Mouse (Mus musculus): ENCODE data around the gene Mei1. TPM values are rescaled to one million over a fixed set of nuclear protein-coding genes. Genes with fewer than 3 reads are reported as not detected.

Gene Mei1
- polyA plus RNA-seq, 1 experiment = 0.01 TPM

DNA sequence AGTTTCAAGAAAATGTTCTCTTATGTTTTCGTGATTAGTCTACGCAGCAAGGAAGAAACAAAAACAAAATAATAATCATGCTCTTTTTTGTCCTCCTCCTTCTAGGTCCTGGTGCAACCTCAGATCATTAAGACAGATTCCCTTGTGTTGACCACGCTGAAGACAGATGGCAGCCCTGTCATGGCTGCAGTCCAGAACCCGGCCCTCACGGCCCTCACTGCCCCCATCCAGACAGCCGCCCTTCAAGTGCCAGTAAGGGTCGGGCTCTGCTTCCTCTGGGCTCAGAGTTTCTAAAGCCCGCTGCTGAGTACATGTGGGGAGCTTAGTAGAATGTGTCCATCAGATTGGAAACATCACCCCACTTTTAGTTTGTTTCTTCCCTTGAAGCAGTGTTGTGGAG lies 102.9 kb downstream of the Mei1 start:
- Histone ChIP-seq H3K4me3 (no peak overlapping the region), H3K36me3 (ENCODE audit: control insufficient read depth, insufficient read depth) (peaks cover 76% of the 10 kb centered on the region), H3ac (ENCODE audit: control insufficient read depth, insufficient read length) (no peak overlapping the region), H3K79me2 (ENCODE audit: control insufficient read depth, insufficient read depth) (peaks cover 37% of the 10 kb centered on the region), H3K4me2 (ENCODE audit: low read depth) (no peak overlapping the region), H3K27me3 (ENCODE audit: control insufficient read depth, insufficient read depth, insufficient read length) (no peaks in the 10 kb centered on the region)
- TF ChIP-seq REST (IDR thresholded peaks at IDR 0.05; ENCODE audit: insufficient read depth, insufficient read length) = no peak
- no peak for TF ChIP-seq SRF (IDR thresholded peaks at IDR 0.05; ENCODE audit: control insufficient read depth, insufficient read length, low read depth)
- no peak for TF ChIP-seq MAX (IDR thresholded peaks at IDR 0.05; ENCODE audit: low read depth)
- TF ChIP-seq POLR2AphosphoS2 (IDR thresholded peaks at IDR 0.05; ENCODE audit: insufficient read length, low read depth) = no peak
- TF ChIP-seq USF1 (IDR thresholded peaks at IDR 0.05; ENCODE audit: low read depth) = no peak
- no peak for TF ChIP-seq E2F4 (IDR thresholded peaks at IDR 0.05; ENCODE audit: insufficient read depth)
- no peak for TF ChIP-seq CEBPB (IDR thresholded peaks at IDR 0.05; ENCODE audit: insufficient read depth, poor library complexity, severe bottlenecking)
- TF ChIP-seq MYOD1 (IDR thresholded peaks at IDR 0.05; ENCODE audit: control insufficient read depth in 1 of 3, insufficient read length in 2 of 3, low read depth in 2 of 3) = no peak
- TF ChIP-seq TCF12 (IDR thresholded peaks at IDR 0.05; ENCODE audit: insufficient read depth, poor library complexity, severe bottlenecking) = no peak
- no peak for TF ChIP-seq TCF3 (IDR thresholded peaks at IDR 0.05; ENCODE audit: insufficient read length, low read depth)
- no peak for TF ChIP-seq MYOG (IDR thresholded peaks at IDR 0.05; ENCODE audit: control insufficient read depth in 1 of 3, insufficient read depth in 1 of 3, insufficient read length in 2 of 3, low read depth in 2 of 3)

DNA sequence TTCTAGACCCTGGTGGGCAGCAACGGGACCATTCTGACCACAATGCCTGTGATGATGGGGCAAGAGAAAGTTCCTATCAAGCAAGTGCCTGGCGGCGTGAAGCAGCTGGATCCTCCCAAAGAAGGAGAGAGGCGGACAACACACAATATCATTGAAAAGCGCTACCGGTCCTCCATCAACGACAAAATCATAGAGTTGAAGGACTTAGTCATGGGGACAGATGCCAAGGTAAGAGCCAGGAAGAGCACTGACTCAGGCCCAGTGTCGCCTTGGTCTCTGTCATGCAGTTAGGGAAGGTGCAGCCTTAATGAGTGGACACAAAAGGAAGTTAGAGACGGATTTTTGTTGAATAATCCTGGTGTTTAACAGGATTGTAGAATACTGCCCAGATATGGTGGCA lies 105.3 kb downstream of the Mei1 start:
- Histone ChIP-seq H3K27me3 (ENCODE audit: control insufficient read depth, insufficient read depth, insufficient read length) (no peaks in the 10 kb centered on the region), H3ac (ENCODE audit: control insufficient read depth, insufficient read length) (no peak overlapping the region), H3K4me3 (no peak overlapping the region), H3K4me2 (ENCODE audit: low read depth) (no peak overlapping the region), H3K36me3 (ENCODE audit: control insufficient read depth, insufficient read depth) (peaks cover 98% of the 10 kb centered on the region), H3K79me2 (ENCODE audit: control insufficient read depth, insufficient read depth) (peaks cover 13% of the 10 kb centered on the region)
- no peak for TF ChIP-seq CEBPB (IDR thresholded peaks at IDR 0.05; ENCODE audit: insufficient read depth, poor library complexity, severe bottlenecking)
- TF ChIP-seq POLR2A (IDR thresholded peaks at IDR 0.05; ENCODE audit: insufficient read length, low read depth) = peak; percentile 7
- TF ChIP-seq MAX (IDR thresholded peaks at IDR 0.05; ENCODE audit: low read depth) = no peak
- TF ChIP-seq SRF (IDR thresholded peaks at IDR 0.05; ENCODE audit: control insufficient read depth, insufficient read length, low read depth) = no peak

Other genes starting within 250 kb of the Mei1 start
- gene Tob2, start 211.2 kb upstream of the Mei1 start, polyA plus RNA-seq (2012; fragmentation: generic; extraction: Trizol) = 37.9 TPM
- 95.3 TPM for gene Phf5a, start 198.1 kb upstream of the Mei1 start, polyA plus RNA-seq (2012; fragmentation: generic; extraction: Trizol)
- gene Aco2, start 197.7 kb upstream of the Mei1 start, polyA plus RNA-seq (2012; fragmentation: generic; extraction: Trizol) = 666 TPM
- 247 TPM for gene Polr3h, start 143.8 kb upstream of the Mei1 start, polyA plus RNA-seq (2012; fragmentation: generic; extraction: Trizol)
- gene Csdc2, start 133.2 kb upstream of the Mei1 start, polyA plus RNA-seq (2012; fragmentation: generic; extraction: Trizol) = 38.3 TPM
- 104 TPM for gene Pmm1, start 109.1 kb upstream of the Mei1 start, polyA plus RNA-seq (2012; fragmentation: generic; extraction: Trizol)
- gene 1700029P11Rik, start 89.5 kb upstream of the Mei1 start, polyA plus RNA-seq (2012; fragmentation: generic; extraction: Trizol) = not detected
- 46.3 TPM for gene Xrcc6, start 82.2 kb upstream of the Mei1 start, polyA plus RNA-seq (2012; fragmentation: generic; extraction: Trizol)
- gene Desi1, start 36.1 kb upstream of the Mei1 start, polyA plus RNA-seq (2012; fragmentation: generic; extraction: Trizol) = 47.6 TPM
- gene Snu13, start 22.4 kb upstream of the Mei1 start, polyA plus RNA-seq (2012; fragmentation: generic; extraction: Trizol) = 129 TPM
- not detected for gene 4930407I10Rik, start 10.8 kb upstream of the Mei1 start, polyA plus RNA-seq (2012; fragmentation: generic; extraction: Trizol)
- gene Ccdc134, start 57.9 kb downstream of the Mei1 start, polyA plus RNA-seq (2012; fragmentation: generic; extraction: Trizol) = 82.1 TPM
- gene Srebf2, start 77.2 kb downstream of the Mei1 start, polyA plus RNA-seq (2012; fragmentation: generic; extraction: Trizol) = 285 TPM
- gene Shisa8, start 142.8 kb downstream of the Mei1 start, polyA plus RNA-seq (2012; fragmentation: generic; extraction: Trizol) = 0.13 TPM
- gene Tnfrsf13c, start 154.4 kb downstream of the Mei1 start, polyA plus RNA-seq (2012; fragmentation: generic; extraction: Trizol) = 0.14 TPM
- 28.1 TPM for gene Cenpm, start 174.8 kb downstream of the Mei1 start, polyA plus RNA-seq (2012; fragmentation: generic; extraction: Trizol)
- not detected for gene 1500009C09Rik, start 182.4 kb downstream of the Mei1 start, polyA plus RNA-seq (2012; fragmentation: generic; extraction: Trizol)
- gene Sept3, start 204.9 kb downstream of the Mei1 start, polyA plus RNA-seq (2012; fragmentation: generic; extraction: Trizol) = 0.01 TPM
- not detected for gene Wbp2nl, start 229.0 kb downstream of the Mei1 start, polyA plus RNA-seq (2012; fragmentation: generic; extraction: Trizol)

All from myocyte (in vitro differentiated cells).